Mouse (Mus musculus): ENCODE data around the gene Dchs2. TPM values are rescaled to one million over a fixed set of nuclear protein-coding genes. Genes with fewer than 3 reads are reported as not detected.

Gene Dchs2
- total RNA-seq, 1 experiment from 2014 or later: not detected

DNA sequence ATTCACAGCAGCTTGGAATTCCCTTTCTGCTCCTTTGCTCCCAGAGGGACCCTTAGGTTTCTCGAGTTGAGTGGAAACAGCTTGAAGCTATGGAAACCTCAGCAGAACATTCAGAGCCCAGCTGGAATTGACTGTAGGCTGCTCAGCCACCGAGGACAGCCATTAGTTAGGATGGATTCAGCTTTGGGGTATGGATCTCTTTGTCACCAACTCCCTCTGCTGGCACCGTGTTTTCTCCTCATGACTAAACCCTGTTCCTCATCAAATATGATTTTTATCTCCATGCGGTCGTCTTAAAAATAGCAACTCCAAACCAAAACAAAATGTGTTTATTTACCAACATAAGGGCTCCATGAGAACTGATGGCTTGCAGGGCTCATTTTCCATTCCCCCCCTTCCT lies 94.4 kb downstream of the Dchs2 start:
- ATAC-seq (replicated peaks; ENCODE audit: insufficient number of reproducible peaks, low FRiP score, low TSS enrichment, poor library complexity, severe bottlenecking): no peak

DNA sequence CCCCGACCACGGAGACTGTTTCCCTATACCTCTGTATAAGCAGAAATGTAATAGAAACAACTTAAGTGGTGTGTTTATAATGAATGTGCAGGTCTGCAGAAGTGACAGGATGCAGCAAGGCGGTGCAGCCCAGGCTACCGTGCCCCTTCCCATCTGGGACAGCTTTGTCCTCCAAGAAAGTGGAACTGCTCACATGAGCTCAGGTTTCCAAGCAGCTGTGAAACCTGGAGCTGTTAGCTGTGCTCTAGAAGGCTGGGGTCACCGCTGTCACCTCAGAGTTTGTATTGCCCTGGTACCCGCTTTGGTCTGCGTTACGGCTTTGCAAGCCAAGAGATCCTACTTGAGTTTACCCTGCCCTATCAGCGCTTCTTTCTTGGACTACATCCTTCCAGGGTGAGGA lies 100.6 kb downstream of the Dchs2 start:
- no peak for ATAC-seq (replicated peaks; ENCODE audit: insufficient number of reproducible peaks, low FRiP score, low TSS enrichment, poor library complexity, severe bottlenecking)

GRCm38 (mm10) chr3:83230326-83230725 lies 102.6 kb downstream of the Dchs2 start:
- no peak for ATAC-seq (replicated peaks; ENCODE audit: insufficient number of reproducible peaks, low FRiP score, low TSS enrichment, poor library complexity, severe bottlenecking)

- no peak for ATAC-seq (replicated peaks; ENCODE audit: insufficient number of reproducible peaks, low FRiP score, low TSS enrichment, poor library complexity, severe bottlenecking)
Observed at GRCm38 (mm10) chr3:83234457-83234856, 106.7 kb downstream of the Dchs2 start.

DNA sequence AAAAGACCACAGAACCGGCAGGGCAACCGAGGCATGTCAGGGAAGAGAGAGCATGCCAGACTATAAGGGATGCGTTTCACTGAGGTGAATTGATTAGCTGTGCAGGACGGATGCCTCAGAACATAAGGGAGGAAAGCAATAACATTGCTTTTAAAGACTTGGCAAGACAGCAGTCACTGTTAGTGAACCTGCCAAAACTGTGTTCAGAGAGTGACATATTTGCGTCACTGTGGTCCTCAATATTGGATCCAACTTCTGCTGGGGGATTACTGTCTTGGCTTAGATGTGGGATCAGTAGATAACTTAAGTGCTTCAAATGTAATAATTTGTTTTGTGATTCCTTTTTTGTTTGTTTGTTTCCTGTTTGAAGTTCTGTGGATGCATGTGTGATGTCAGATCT lies 107.3 kb downstream of the Dchs2 start:
- no peak for ATAC-seq (replicated peaks; ENCODE audit: insufficient number of reproducible peaks, low FRiP score, low TSS enrichment, poor library complexity, severe bottlenecking)

GRCm38 (mm10) chr3:83246536-83246935 lies 118.8 kb downstream of the Dchs2 start:
- no peak for ATAC-seq (replicated peaks; ENCODE audit: insufficient number of reproducible peaks, low FRiP score, low TSS enrichment, poor library complexity, severe bottlenecking)

- ATAC-seq (replicated peaks; ENCODE audit: insufficient number of reproducible peaks, low FRiP score, low TSS enrichment, poor library complexity, severe bottlenecking): no peak
Observed at GRCm38 (mm10) chr3:83250001-83250545, 122.3 kb downstream of the Dchs2 start.

DNA sequence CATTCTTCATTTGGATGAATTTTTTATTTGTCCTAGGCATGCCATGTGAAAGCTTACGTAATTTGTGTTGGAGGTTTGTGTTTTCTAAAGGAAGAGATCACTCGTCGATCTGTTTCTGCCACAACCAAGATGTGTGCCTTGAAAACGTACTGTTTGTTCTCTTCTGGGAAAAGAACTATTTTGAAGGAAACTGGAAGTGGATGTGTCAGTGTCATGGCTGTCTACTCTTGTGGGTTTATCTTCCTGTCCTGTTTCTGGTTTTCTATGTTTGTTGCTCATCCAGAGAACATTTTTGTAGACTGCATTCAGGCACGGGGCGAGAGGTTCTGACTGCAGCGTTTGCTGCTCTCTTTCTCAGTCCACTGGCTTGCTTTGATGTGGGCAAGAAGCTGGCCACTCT lies 124.2 kb downstream of the Dchs2 start:
- no peak for ATAC-seq (replicated peaks; ENCODE audit: insufficient number of reproducible peaks, low FRiP score, low TSS enrichment, poor library complexity, severe bottlenecking)

- no peak for ATAC-seq (replicated peaks; ENCODE audit: insufficient number of reproducible peaks, low FRiP score, low TSS enrichment, poor library complexity, severe bottlenecking)
Observed at GRCm38 (mm10) chr3:83259421-83259820, 131.7 kb downstream of the Dchs2 start.

DNA sequence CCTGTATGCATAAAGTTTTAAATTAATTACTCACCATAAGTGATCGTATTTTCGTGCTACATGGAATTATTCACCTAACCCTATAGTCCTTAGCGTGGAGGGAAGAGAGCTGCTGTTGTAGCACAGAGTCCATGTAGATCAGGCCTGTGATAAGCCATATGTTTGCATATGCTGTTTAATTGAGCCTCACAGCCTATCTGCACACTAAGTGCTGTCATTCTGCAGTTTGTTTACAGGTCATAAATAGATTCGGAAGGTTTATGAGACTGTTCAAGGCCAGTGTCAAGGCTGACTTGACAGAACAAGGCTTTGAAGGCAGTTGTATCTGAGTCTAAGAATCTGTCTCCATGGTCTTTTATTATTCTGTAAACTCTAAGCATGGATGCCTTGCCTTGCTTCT lies 138.3 kb downstream of the Dchs2 start:
- no peak for ATAC-seq (replicated peaks; ENCODE audit: insufficient number of reproducible peaks, low FRiP score, low TSS enrichment, poor library complexity, severe bottlenecking)

- ATAC-seq (replicated peaks; ENCODE audit: insufficient number of reproducible peaks, low FRiP score, low TSS enrichment, poor library complexity, severe bottlenecking): no peak
Observed at GRCm38 (mm10) chr3:83270228-83270627, 142.5 kb downstream of the Dchs2 start.

GRCm38 (mm10) chr3:83270982-83271381 lies 143.2 kb downstream of the Dchs2 start:
- ATAC-seq (replicated peaks; ENCODE audit: insufficient number of reproducible peaks, low FRiP score, low TSS enrichment, poor library complexity, severe bottlenecking): no peak

GRCm38 (mm10) chr3:83273555-83274244 lies 146.0 kb downstream of the Dchs2 start:
- ATAC-seq (replicated peaks; ENCODE audit: insufficient number of reproducible peaks, low FRiP score, low TSS enrichment, poor library complexity, severe bottlenecking): no peak

DNA sequence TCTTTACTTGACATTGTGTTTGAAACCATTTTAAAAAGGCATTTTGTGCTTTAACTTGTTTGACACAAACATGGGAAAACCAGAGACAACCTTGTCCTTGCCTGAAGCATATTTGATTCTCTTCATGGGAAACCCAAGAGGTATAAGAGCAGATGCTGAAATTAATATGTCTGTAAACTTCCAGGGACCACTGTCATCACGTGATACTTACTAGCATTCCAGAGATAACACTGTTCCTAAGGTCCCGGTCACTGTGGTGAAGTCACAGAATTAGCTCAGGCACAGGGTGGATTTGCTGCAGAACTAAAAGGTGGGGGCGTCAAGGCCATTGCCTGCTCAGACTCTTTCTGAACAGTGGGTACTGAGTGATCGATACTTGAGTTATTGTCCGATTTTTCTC lies 148.0 kb downstream of the Dchs2 start:
- no peak for ATAC-seq (replicated peaks; ENCODE audit: insufficient number of reproducible peaks, low FRiP score, low TSS enrichment, poor library complexity, severe bottlenecking)

- ATAC-seq (replicated peaks; ENCODE audit: insufficient number of reproducible peaks, low FRiP score, low TSS enrichment, poor library complexity, severe bottlenecking): no peak
Observed at GRCm38 (mm10) chr3:83283882-83284281, 156.1 kb downstream of the Dchs2 start.

DNA sequence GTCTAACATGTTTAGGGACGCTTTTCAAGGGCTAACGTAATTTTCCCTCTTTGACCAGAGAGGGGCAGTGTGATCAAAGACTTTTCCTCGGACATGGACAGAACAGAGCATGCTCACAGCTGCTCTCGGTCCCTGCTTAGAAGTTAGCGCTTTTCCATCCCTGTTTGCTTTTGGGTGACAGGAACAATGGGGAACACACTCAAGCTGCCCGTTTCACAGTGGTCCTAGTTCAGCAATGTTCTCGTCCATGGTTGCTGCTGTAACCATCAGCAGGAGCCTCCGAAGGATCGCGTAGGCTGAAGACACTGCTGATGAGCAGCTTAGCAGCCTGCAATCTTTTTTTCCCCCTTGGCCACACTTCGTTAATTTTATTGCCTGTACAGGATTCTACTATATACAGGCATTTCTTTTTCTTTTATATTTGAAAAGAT lies 159.2 kb downstream of the Dchs2 start:
- ATAC-seq (replicated peaks; ENCODE audit: insufficient number of reproducible peaks, low FRiP score, low TSS enrichment, poor library complexity, severe bottlenecking): no peak

DNA sequence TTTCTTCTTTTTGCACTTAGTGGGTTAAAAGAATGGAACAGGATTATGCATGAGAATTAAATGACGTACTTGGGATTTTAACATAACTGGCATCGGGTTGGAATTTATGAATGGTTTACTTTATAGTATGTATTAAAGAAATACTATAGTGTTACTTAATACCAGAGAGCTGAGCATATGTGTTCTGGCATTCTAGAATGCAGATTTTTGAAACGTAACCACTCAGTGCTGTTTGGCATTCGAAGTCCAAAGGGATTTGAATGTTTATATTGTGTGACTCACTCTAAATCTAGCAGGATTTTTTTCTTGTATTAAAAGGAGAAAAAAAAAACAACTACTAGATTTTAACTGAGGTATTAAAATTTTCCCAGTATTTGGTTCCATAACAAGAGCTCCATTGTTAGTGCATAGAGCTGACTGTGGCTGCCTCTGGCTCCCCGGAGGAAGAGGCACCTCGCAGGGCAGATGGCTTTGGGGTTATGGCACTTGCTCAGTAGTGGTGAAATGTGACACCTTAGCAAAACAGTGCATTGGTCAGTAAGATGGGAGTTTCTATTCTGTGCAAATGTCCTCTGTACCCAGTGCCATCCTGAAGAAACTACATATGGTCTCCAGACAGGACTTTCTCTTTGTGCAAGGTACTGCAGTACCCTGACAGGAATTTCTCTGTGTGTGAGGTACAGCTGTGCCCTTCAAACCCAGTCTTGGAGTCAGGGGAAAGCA lies 160.5 kb downstream of the Dchs2 start:
- no peak for ATAC-seq (replicated peaks; ENCODE audit: insufficient number of reproducible peaks, low FRiP score, low TSS enrichment, poor library complexity, severe bottlenecking)

GRCm38 (mm10) chr3:83290482-83290881 lies 162.7 kb downstream of the Dchs2 start:
- ATAC-seq (replicated peaks; ENCODE audit: insufficient number of reproducible peaks, low FRiP score, low TSS enrichment, poor library complexity, severe bottlenecking): no peak

GRCm38 (mm10) chr3:83290953-83291352 lies 163.2 kb downstream of the Dchs2 start:
- ATAC-seq (replicated peaks; ENCODE audit: insufficient number of reproducible peaks, low FRiP score, low TSS enrichment, poor library complexity, severe bottlenecking): no peak

GRCm38 (mm10) chr3:83299783-83300382 lies 172.1 kb downstream of the Dchs2 start:
- ATAC-seq (replicated peaks; ENCODE audit: insufficient number of reproducible peaks, low FRiP score, low TSS enrichment, poor library complexity, severe bottlenecking): no peak

All from monocyte, adult 5-6 weeks (primary cell).